9 mouse cellular contexts compared by ENCODE assay signal in genomic region chrX:11632011-11632410, GRCm38 (mm10).
DNase-seq lines count a peak whose midpoint lies in the region; ATAC-seq and TF ChIP-seq lines count a peak whose summit lies in the region.
"Had no signal": no experiment of that assay in that cellular context is flagged by ENCODE, and none has a peak within 500 bp of the region (broad histone marks: within the 10 kb centered on the region; RNA-seq: fewer than 3 reads in every experiment).

No protein-coding gene starts in this region.

- no peak for TF ChIP-seq CTCF in heart, postnatal 0 days (IDR thresholded peaks at IDR 0.05; ENCODE audit: low read depth)
- no peak for TF ChIP-seq CTCF in brain, embryonic 14.5 days (IDR thresholded peaks at IDR 0.05; ENCODE audit: borderline replicate concordance, extremely low read depth, insufficient read depth, insufficient read length)

- H3K27ac ChIP-seq in heart, postnatal 0 days (ENCODE audit: low read depth) = no peak overlapping the region
- H3K27ac ChIP-seq in hindbrain, embryonic 16.5 days (ENCODE audit: low read depth, low read length) = no peak overlapping the region
- H3K27ac ChIP-seq in neural tube, embryonic 12.5 days = no peak overlapping the region

- H3K4me2 ChIP-seq in heart, postnatal 0 days (ENCODE audit: low read depth, low read length) = peak overlapping the region; percentile 45; the same call in 1 of the 2 replicates
- H3K4me2 ChIP-seq in hindbrain, embryonic 16.5 days (ENCODE audit: low read length) = peak overlapping the region; percentile 38
- H3K4me2 ChIP-seq in neural tube, embryonic 12.5 days (replicated peaks) = peak overlapping the region; percentile 44

- 24% methylated on average over 13 of the region's 14 CpGs for WGBS in heart, postnatal 0 days
- 13% methylated on average over 13 of the region's 14 CpGs for WGBS in hindbrain, embryonic 16.5 days
- 18% methylated on average over 14 of the region's 14 CpGs for WGBS in neural tube, embryonic 12.5 days

- no peak for ATAC-seq in heart, postnatal 0 days (ENCODE audit: insufficient read depth, low read depth)
- ATAC-seq in hindbrain, embryonic 16.5 days = peak; percentile 65
- ATAC-seq in neural tube, embryonic 12.5 days (ENCODE audit: low FRiP score, low read depth) = peak; percentile 44; the same call in 1 of the 2 replicates

- DNase-seq in heart, postnatal 0 days (ENCODE audit: low spot score) = no peak
- DNase-seq in heart, postnatal 36 days = no peak
- peak; percentile 87 for DNase-seq in brain, embryonic 14.5 days (ENCODE audit: low read depth)
- DNase-seq in adrenal gland, postnatal 14 days = no peak
- no peak for DNase-seq in natural killer cell, adult 2 months (ENCODE audit: low spot score in 2 of 2)
- no peak for DNase-seq in lung, postnatal 10 days

- TF ChIP-seq EP300 in heart, postnatal 0 days (IDR thresholded peaks at IDR 0.05; ENCODE audit: low read depth) = no peak

- intact Hi-C loops in heart, postnatal 36 days (cut with DNase I) = loop anchor here (5.0 to 10.0 kb wide), 2 partner anchors 373 to 525 kb away; no protein-coding TSS in a partner anchor

- no peak for TF ChIP-seq POLR2A in brain, embryonic 14.5 days (IDR thresholded peaks at IDR 0.05; ENCODE audit: borderline replicate concordance, extremely low read depth, insufficient read depth, insufficient read length, poor library complexity, severe bottlenecking)

- H3K36me3 ChIP-seq in heart, postnatal 0 days (replicated peaks; ENCODE audit: control insufficient read depth, insufficient read depth, low read length) = no peaks in the 10 kb centered on the region
- no peaks in the 10 kb centered on the region for H3K36me3 ChIP-seq in hindbrain, embryonic 16.5 days (ENCODE audit: control insufficient read depth, insufficient read depth, low read length)
- H3K36me3 ChIP-seq in neural tube, embryonic 12.5 days = no peaks in the 10 kb centered on the region

- no peaks in the 10 kb centered on the region for H3K9me3 ChIP-seq in heart, postnatal 0 days (replicated peaks; ENCODE audit: control insufficient read depth, low read length)
- H3K9me3 ChIP-seq in hindbrain, embryonic 16.5 days (ENCODE audit: control insufficient read depth, low read length) = no peaks in the 10 kb centered on the region
- H3K9me3 ChIP-seq in neural tube, embryonic 12.5 days = no peaks in the 10 kb centered on the region

- H3K9ac ChIP-seq in heart, postnatal 0 days (replicated peaks; ENCODE audit: low read depth, low read length) = no peak overlapping the region
- no peak overlapping the region; the same call in 1 of the 2 replicates for H3K9ac ChIP-seq in hindbrain, embryonic 16.5 days (ENCODE audit: low read depth, low read length)
- no peak overlapping the region for H3K9ac ChIP-seq in neural tube, embryonic 12.5 days

- H3K27me3 ChIP-seq in heart, postnatal 0 days (ENCODE audit: control insufficient read depth, insufficient read depth, low read length) = no peaks in the 10 kb centered on the region
- H3K27me3 ChIP-seq in hindbrain, embryonic 16.5 days (replicated peaks; ENCODE audit: control insufficient read depth, insufficient read depth, low read length) = no peaks in the 10 kb centered on the region
- H3K27me3 ChIP-seq in neural tube, embryonic 12.5 days (replicated peaks) = no peaks in the 10 kb centered on the region

- no peaks in the 10 kb centered on the region for H3K4me1 ChIP-seq in heart, postnatal 0 days (ENCODE audit: control insufficient read depth, insufficient read depth)
- peaks cover 3% of the 10 kb centered on the region for H3K4me1 ChIP-seq in hindbrain, embryonic 16.5 days (ENCODE audit: control insufficient read depth, insufficient read depth, low read depth, low read length)
- no peaks in the 10 kb centered on the region for H3K4me1 ChIP-seq in neural tube, embryonic 12.5 days

- H3K4me3 ChIP-seq in heart, postnatal 0 days (ENCODE audit: low read depth, low read length) = peak overlapping the region; percentile 6; the same call in 1 of the 2 replicates
- H3K4me3 ChIP-seq in hindbrain, embryonic 16.5 days (ENCODE audit: low read length) = no peak overlapping the region
- no peak overlapping the region for H3K4me3 ChIP-seq in neural tube, embryonic 12.5 days
- H3K4me3 ChIP-seq: erythroblast, embryonic 14.5 days had no signal
